Mouse (Mus musculus) kidney, postnatal 0 days (tissue): Measurements from ENCODE around the gene Dars. TPM values are rescaled to one million over a fixed set of nuclear protein-coding genes. Genes with fewer than 3 reads are reported as not detected.

Experiments used
- ATAC-seq: fragments of 200-750 bp; cut with Nextera tagmentation; replicated peaks from 2 replicates; pipeline ENCODE4 v1.8.0; 2017; ENCODE audit warnings: low read depth, moderate number of reproducible peaks, moderate TSS enrichment, moderate library complexity; ENCODE audit not compliant: low FRiP score
- DNase-seq: peaks from one replicate; pipeline ENCODE4 v3.0.0-alpha.2; 2016; ENCODE audit warnings: low spot score
- H3K27ac ChIP-seq: fragments of 300-500 bp; sonication (generic); 2 replicates; pipeline ENCODE4 v1.5.1; 2014; ENCODE audit warnings: mild to moderate bottlenecking
- H3K27me3 ChIP-seq: fragments of 300-500 bp; sonication (generic); 2 replicates; pipeline ENCODE4 v1.6.1; 2014; ENCODE audit warnings: low read length, mixed read lengths; ENCODE audit not compliant: insufficient read depth
- H3K36me3 ChIP-seq: fragments of 300-500 bp; sonication (generic); 2 replicates; pipeline ENCODE4 v1.6.1; 2014; ENCODE audit warnings: low read length, mixed read lengths; ENCODE audit not compliant: insufficient read depth
- H3K4me1 ChIP-seq: fragments of 300-500 bp; sonication (generic); replicated peaks from 2 replicates; pipeline ENCODE4 v1.6.1; 2014; ENCODE audit warnings: antibody characterized with exemption, low read length, mixed read lengths; ENCODE audit not compliant: insufficient read depth
- H3K4me2 ChIP-seq: fragments of 300-500 bp; sonication (generic); 2 replicates; pipeline ENCODE4 v1.6.1; 2014; ENCODE audit warnings: mild to moderate bottlenecking, low read length, moderate library complexity, mixed read lengths
- H3K4me3 ChIP-seq: fragments of 300-500 bp; sonication (generic); replicated peaks from 2 replicates; pipeline ENCODE4 v1.5.1; 2014; ENCODE audit warnings: low read depth, low read length
- H3K9ac ChIP-seq: fragments of 300-500 bp; sonication (generic); 2 replicates; pipeline ENCODE4 v1.6.1; 2014; ENCODE audit warnings: low read depth, low read length
- H3K9me3 ChIP-seq: fragments of 300-500 bp; sonication (generic); replicated peaks from 2 replicates; pipeline ENCODE4 v1.6.1; 2016; ENCODE audit warnings: low read length, inconsistent platforms, mixed read lengths
- CTCF ChIP-seq: IDR thresholded peaks from 2 replicates; pipeline ENCODE4 v1.5.1; 2016; ENCODE audit warnings: antibody characterized with exemption, low read depth, mild to moderate bottlenecking, moderate library complexity
- WGBS: fragments of 180-500 bp; shearing (Covaris S2); extraction: QIAGEN DNeasy Blood & Tissue Kit; methylation state at CpG from one replicate; pipeline ENCODE4 v1.1.7; 2014; 5-methylcytosine and 5-hydroxymethylcytosine counted together
- polyA plus RNA-seq: library from polyadenylated mRNA; unstranded; fragments of >200 nt; fragmentation: Nextera tagmentation; extraction: Ambion mirVana; gene quantifications from 2 replicates; pipeline ENCODE4 v1.2.1, GENCODE M21; 2015

Gene Dars
- polyA plus RNA-seq, 1 experiment from 2014 or later: 142 TPM

GRCm38 (mm10) chr1:128405041-128405481, 12.1 kb downstream of the Dars start:
- no peaks in the 10 kb centered on the region for H3K9me3 ChIP-seq
- no peak overlapping the region for H3K4me2 ChIP-seq
- no peaks in the 10 kb centered on the region for H3K27me3 ChIP-seq
- TF ChIP-seq CTCF: no peak
- H3K4me1 ChIP-seq: 0 out of 2 replicates have a peak, but pooled peaks cover 4% of the 10 kb centered on the region
- no peak overlapping the region for H3K9ac ChIP-seq
- H3K4me3 ChIP-seq: no peak overlapping the region
- H3K27ac ChIP-seq: no peak overlapping the region
- peaks cover 3% of the 10 kb centered on the region; the same call in 1 of the 2 replicates for H3K36me3 ChIP-seq
- no peak for ATAC-seq
- 53% methylated on average over 2 of the region's 2 CpGs for WGBS
- peak; percentile 26 for DNase-seq

- Histone ChIP-seq H3K9me3 (no peaks in the 10 kb centered on the region), H3K9ac (no peak overlapping the region), H3K4me2 (no peak overlapping the region), H3K4me3 (no peak overlapping the region), H3K27me3 (no peaks in the 10 kb centered on the region), H3K4me1 (0 out of 2 replicates have a peak, but pooled peaks cover 4% of the 10 kb centered on the region), H3K36me3 (no peaks in the 10 kb centered on the region; the same call in 1 of the 2 replicates), H3K27ac (no peak overlapping the region)
- 53% methylated on average over 2 of the region's 2 CpGs for WGBS
- ATAC-seq: no peak
- no peak for DNase-seq
- TF ChIP-seq CTCF: no peak
These were observed 16.2 kb downstream of the Dars start for GRCm38 (mm10) chr1:128400926-128401325.

- Histone ChIP-seq H3K9me3 (no peaks in the 10 kb centered on the region), H3K4me3 (no peak overlapping the region), H3K36me3 (no peaks in the 10 kb centered on the region; the same call in 1 of the 2 replicates), H3K9ac (no peak overlapping the region), H3K4me1 (0 out of 2 replicates have a peak, but pooled peaks cover 4% of the 10 kb centered on the region), H3K27ac (no peak overlapping the region), H3K4me2 (no peak overlapping the region), H3K27me3 (no peaks in the 10 kb centered on the region)
- TF ChIP-seq CTCF: no peak
- no peak for ATAC-seq
- no peak for DNase-seq
- WGBS: 57% methylated on average over 5 of the region's 5 CpGs
These were observed 16.9 kb downstream of the Dars start for GRCm38 (mm10) chr1:128399941-128400915.

- Histone ChIP-seq H3K4me2 (no peak overlapping the region), H3K27me3 (no peaks in the 10 kb centered on the region), H3K9me3 (no peaks in the 10 kb centered on the region), H3K4me1 (0 out of 2 replicates have a peak, but pooled peaks cover 4% of the 10 kb centered on the region), H3K4me3 (no peak overlapping the region), H3K9ac (no peak overlapping the region), H3K36me3 (peaks cover 3% of the 10 kb centered on the region; the same call in 1 of the 2 replicates), H3K27ac (no peak overlapping the region)
- DNase-seq (peak; percentile 76), ATAC-seq (no peak)
- TF ChIP-seq CTCF: no peak
- WGBS: 75% methylated on average over 5 of the region's 5 CpGs
These were observed 18.3 kb downstream of the Dars start for GRCm38 (mm10) chr1:128398738-128399445.

- 0 out of 2 replicates have a peak, but pooled peaks cover 6% of the 10 kb centered on the region for H3K36me3 ChIP-seq
- no peaks in the 10 kb centered on the region for H3K27me3 ChIP-seq
- no peaks in the 10 kb centered on the region for H3K9me3 ChIP-seq
- no peak overlapping the region for H3K4me2 ChIP-seq
- ATAC-seq (no peak), DNase-seq (no peak)
- H3K27ac ChIP-seq: no peak overlapping the region
- no peak for TF ChIP-seq CTCF
- no peaks in the 10 kb centered on the region for H3K4me1 ChIP-seq
- H3K9ac ChIP-seq: no peak overlapping the region
- 92% methylated on average over 3 of the region's 3 CpGs for WGBS
- no peak overlapping the region for H3K4me3 ChIP-seq
These were observed 22.5 kb downstream of the Dars start for GRCm38 (mm10) chr1:128394657-128395056.

- no peak overlapping the region for H3K4me3 ChIP-seq
- H3K36me3 ChIP-seq: 0 out of 2 replicates have a peak, but pooled peaks cover 9% of the 10 kb centered on the region
- no peak for TF ChIP-seq CTCF
- H3K4me1 ChIP-seq: no peaks in the 10 kb centered on the region
- H3K9ac ChIP-seq: no peak overlapping the region
- 86% methylated on average over 2 of the region's 2 CpGs for WGBS
- no peak for DNase-seq
- H3K27ac ChIP-seq: no peak overlapping the region
- no peak for ATAC-seq
- no peaks in the 10 kb centered on the region for H3K27me3 ChIP-seq
- no peaks in the 10 kb centered on the region for H3K9me3 ChIP-seq
- H3K4me2 ChIP-seq: no peak overlapping the region
These were observed 24.8 kb downstream of the Dars start for GRCm38 (mm10) chr1:128392382-128392781.
